Mouse (Mus musculus): ENCODE data around the gene Zfp704.

- TF ChIP-seq CTCF (conservative IDR thresholded peaks at IDR 0.05 in 1 of 2, IDR thresholded peaks at IDR 0.05 in 1 of 2; ENCODE audit: low read depth in 2 of 2, low read length in 2 of 2) (no peak), POLR2A (IDR thresholded peaks at IDR 0.05; ENCODE audit: low read depth, low read length) (no peak), ZKSCAN1 (IDR thresholded peaks at IDR 0.05; ENCODE audit: borderline replicate concordance, low read depth, low read length) (no peak), ZNF384 (IDR thresholded peaks at IDR 0.05; ENCODE audit: low read depth, low read length) (no peak), NRF1 (IDR thresholded peaks at IDR 0.05; ENCODE audit: low read depth, low read length) (no peak), MAX (IDR thresholded peaks at IDR 0.05; ENCODE audit: low read length) (no peak)
These were observed 175.3 kb downstream of the Zfp704 start for GRCm38 (mm10) chr3:9434394-9435175.

Data from CH12.LX (cell line).